Comparison of ENCODE assay signal across 8 mouse cellular contexts in the genomic region with DNA sequence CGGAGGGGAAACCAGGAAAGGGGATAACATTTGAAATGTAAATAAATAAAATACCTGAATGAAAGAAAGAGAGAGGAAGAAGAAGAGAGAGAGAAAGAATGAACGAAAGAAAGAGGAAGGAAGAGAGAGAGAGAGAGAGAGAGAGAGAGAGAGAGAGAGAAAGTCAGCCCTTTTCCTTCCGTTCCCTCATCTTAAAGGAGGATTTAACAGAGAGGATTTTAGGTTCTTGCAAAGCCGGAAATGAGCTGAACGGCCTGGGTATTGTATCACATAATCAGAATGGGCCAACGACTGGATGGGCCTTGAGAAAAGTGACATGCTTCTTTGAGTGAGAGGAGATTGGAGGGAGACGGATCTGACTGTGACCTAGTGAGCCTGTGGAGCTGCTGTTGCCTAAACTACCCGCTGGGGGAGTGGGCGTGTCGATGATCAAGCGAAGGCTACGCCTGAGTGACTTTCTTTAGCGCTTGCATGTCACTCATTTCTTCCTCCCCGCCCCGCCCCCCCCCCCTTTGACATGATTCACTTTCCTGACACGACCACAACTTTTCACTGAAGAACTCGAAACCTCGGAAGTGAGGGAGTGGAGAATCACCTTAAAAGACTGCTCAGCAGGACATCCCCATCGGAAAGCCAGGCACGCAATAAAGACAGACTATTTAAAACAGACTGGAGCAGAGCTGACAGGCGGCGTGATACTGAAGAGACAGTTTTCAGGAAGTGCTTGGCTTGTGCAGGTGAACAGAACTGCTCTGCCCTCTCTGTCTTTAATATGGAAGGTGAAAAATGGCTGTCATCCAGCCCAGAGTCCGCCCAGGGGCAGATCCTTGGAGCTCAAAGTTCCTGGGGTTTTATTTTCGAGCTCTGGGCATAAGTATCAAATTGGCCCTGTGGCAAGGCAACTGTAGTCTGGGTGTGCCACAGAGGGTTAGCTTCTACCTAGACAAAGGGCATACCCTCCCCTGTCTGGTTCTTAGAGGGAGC. TPM values are rescaled to one million over a fixed set of nuclear protein-coding genes. Genes with fewer than 3 reads are reported as not detected.
DNase-seq lines count a peak whose midpoint lies in the region; ATAC-seq lines count a peak whose summit lies in the region.

No protein-coding gene starts in this region.

- no peak overlapping the region for H3K27ac ChIP-seq in heart, embryonic 15.5 days
- no peak overlapping the region for H3K27ac ChIP-seq in lung, embryonic 16.5 days (ENCODE audit: low read length)

- H3K4me2 ChIP-seq in heart, embryonic 15.5 days = peak overlapping the region; percentile 67
- H3K4me2 ChIP-seq in lung, embryonic 16.5 days (ENCODE audit: low read depth, low read length) = peak overlapping the region; percentile 53

- H3K27me3 ChIP-seq in heart, embryonic 15.5 days = no peaks in the 10 kb centered on the region
- no peaks in the 10 kb centered on the region for H3K27me3 ChIP-seq in lung, embryonic 16.5 days (ENCODE audit: control insufficient read depth, insufficient read depth, low read depth, low read length)

- DNase-seq in B cell, adult 2 months = peak; percentile 90 to 94
- DNase-seq in adipocyte (ENCODE audit: low spot score) = peak; percentile 55
- DNase-seq in kidney, postnatal 10 days = peak; percentile 87
- peak; percentile 92 for DNase-seq in thymus, postnatal 25 days

- no peaks in the 10 kb centered on the region for H3K9me3 ChIP-seq in heart, embryonic 15.5 days (replicated peaks)
- H3K9me3 ChIP-seq in lung, embryonic 16.5 days (ENCODE audit: control insufficient read depth, low read length) = no peaks in the 10 kb centered on the region

- ATAC-seq in erythroblast, adult 5-6 weeks (replicated peaks; ENCODE audit: low FRiP score, poor library complexity, severe bottlenecking) = peak; percentile 67
- peak; percentile 63; the same call in 1 of the 2 replicates for ATAC-seq in heart, embryonic 15.5 days (replicated peaks; ENCODE audit: insufficient number of reproducible peaks, insufficient read depth, low FRiP score, low read depth)
- peak; percentile 90 for ATAC-seq in lung, embryonic 16.5 days (ENCODE audit: low read depth)
- ATAC-seq in neutrophil, adult 5-6 weeks (ENCODE audit: extremely low read depth, insufficient number of reproducible peaks, low FRiP score, poor library complexity, severe bottlenecking) = peak; percentile 86

- no peaks in the 10 kb centered on the region for H3K36me3 ChIP-seq in heart, embryonic 15.5 days
- H3K36me3 ChIP-seq in lung, embryonic 16.5 days (ENCODE audit: control insufficient read depth, insufficient read depth, low read length) = no peaks in the 10 kb centered on the region

- peak overlapping the region; percentile 44 for H3K4me3 ChIP-seq in heart, embryonic 15.5 days
- H3K4me3 ChIP-seq in lung, embryonic 16.5 days (ENCODE audit: low read length) = peak overlapping the region; percentile 33

- H3K4me1 ChIP-seq in heart, embryonic 15.5 days (replicated peaks) = peaks cover 15% of the 10 kb centered on the region
- H3K4me1 ChIP-seq in lung, embryonic 16.5 days (replicated peaks; ENCODE audit: control insufficient read depth, insufficient read depth, low read length) = peaks cover 6% of the 10 kb centered on the region; the same call in 1 of the 2 replicates

- WGBS in heart, embryonic 15.5 days = 9% methylated on average over 22 of the region's 24 CpGs
- WGBS in lung, embryonic 16.5 days = 11% methylated on average over 22 of the region's 24 CpGs

- peak overlapping the region; percentile 38 for H3K9ac ChIP-seq in heart, embryonic 15.5 days
- H3K9ac ChIP-seq in lung, embryonic 16.5 days (ENCODE audit: low read length) = peak overlapping the region; percentile 48

RNA-seq across cellular contexts. Expression of gene Lrrc8c, which starts 24.0 kb away (rescaled TPM):
- 16.7 and 24.6 TPM in 2 replicates for total RNA-seq in erythroblast, adult 5-6 weeks (2015; ENCODE audit: low replicate concordance)
- 5.9 and 9.4 TPM in 2 replicates for total RNA-seq in erythroblast, adult 5-6 weeks (2017; ENCODE audit: low replicate concordance)
- polyA plus RNA-seq in heart, embryonic 15.5 days (2015; fragmentation: Nextera tagmentation; extraction: Ambion mirVana) = 20.8 and 25.2 TPM in 2 replicates
- polyA plus RNA-seq in lung, embryonic 16.5 days (2015; fragmentation: Nextera tagmentation; extraction: Ambion mirVana) = 27.0 and 29.2 TPM in 2 replicates
- total RNA-seq in neutrophil, adult 5-6 weeks (2017) = 14.7 and 15.8 TPM in 2 replicates
